In the genomic region with DNA sequence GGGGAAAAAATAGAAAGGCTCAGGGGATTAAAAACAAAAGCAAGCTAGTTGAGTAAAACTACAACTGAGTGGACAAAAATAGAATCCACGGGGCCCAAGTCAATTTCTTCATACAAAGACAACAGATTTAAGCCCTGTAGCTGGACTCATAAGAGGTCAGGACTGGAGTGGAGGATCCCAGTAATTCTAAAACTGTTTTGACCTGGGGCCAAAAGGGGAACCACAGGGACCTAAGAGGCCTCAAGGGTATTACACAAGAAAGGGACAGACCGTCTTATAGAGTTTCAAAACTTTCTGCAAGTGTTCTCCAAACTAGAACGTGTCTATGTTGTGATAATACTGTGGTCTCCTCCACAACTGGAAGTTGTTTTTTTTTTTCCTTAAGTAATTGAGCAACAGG, we compare ENCODE assay signal across 13 mouse cellular contexts. TPM values are rescaled to one million over a fixed set of nuclear protein-coding genes. Genes with fewer than 3 reads are reported as not detected.
DNase-seq lines count a peak whose midpoint lies in the region; TF ChIP-seq lines count a peak whose summit lies in the region.
"Had no signal": no experiment of that assay in that cellular context is flagged by ENCODE, and none has a peak within 500 bp of the region (broad histone marks: within the 10 kb centered on the region; RNA-seq: fewer than 3 reads in every experiment).

No protein-coding gene starts in this region.

- H3K27me3 ChIP-seq in heart, adult 2 months (ENCODE audit: control insufficient read depth, insufficient read depth, low read length) = no peaks in the 10 kb centered on the region
- no peaks in the 10 kb centered on the region for H3K27me3 ChIP-seq in heart, embryonic 10.5 days (ENCODE audit: insufficient read depth, poor library complexity, severe bottlenecking)
- H3K27me3 ChIP-seq: hindbrain, embryonic 12.5 days; kidney, embryonic 15.5 days; lung, embryonic 15.5 days had no signal

- H3K4me1 ChIP-seq in heart, adult 2 months (ENCODE audit: control insufficient read depth, insufficient read depth, low read length) = peaks cover 2% of the 10 kb centered on the region
- H3K4me1 ChIP-seq in heart, embryonic 10.5 days = no peaks in the 10 kb centered on the region
- H3K4me1 ChIP-seq: hindbrain, embryonic 12.5 days; kidney, embryonic 15.5 days; lung, embryonic 15.5 days had no signal

- no peak for TF ChIP-seq EP300 in heart, adult 2 months (IDR thresholded peaks at IDR 0.05; ENCODE audit: insufficient read depth, low read depth, low read length)

- no peak for TF ChIP-seq CTCF in heart, adult 2 months (IDR thresholded peaks at IDR 0.05)

- H3K36me3 ChIP-seq in heart, adult 2 months (ENCODE audit: control insufficient read depth, insufficient read depth, low read length) = no peaks in the 10 kb centered on the region
- H3K36me3 ChIP-seq in heart, embryonic 10.5 days = no peaks in the 10 kb centered on the region
- H3K36me3 ChIP-seq in macrophage (ENCODE audit: inconsistent target) = no peaks in the 10 kb centered on the region
- H3K36me3 ChIP-seq: hindbrain, embryonic 12.5 days; kidney, embryonic 15.5 days; lung, embryonic 15.5 days had no signal

- no peak overlapping the region for H3K9ac ChIP-seq in heart, adult 2 months (ENCODE audit: low read depth, low read length)
- H3K9ac ChIP-seq: hindbrain, embryonic 12.5 days; kidney, embryonic 15.5 days; lung, embryonic 15.5 days had no signal

- peak; percentile 42 to 53 for DNase-seq in heart, adult 2 months
- DNase-seq in heart, embryonic 10.5 days (ENCODE audit: low spot score) = no peak
- DNase-seq in adipocyte (ENCODE audit: low spot score) = peak; percentile 83
- DNase-seq in heart, adult 9 months (ENCODE audit: low spot score in 2 of 2) = peak; percentile 59 to 76
- DNase-seq in right cerebral cortex, postnatal 36 days (ENCODE audit: low spot score in 2 of 2) = no peak
- no peak for DNase-seq in left cerebral cortex, postnatal 14 days (ENCODE audit: low spot score in 2 of 2)
- DNase-seq: cerebellum, postnatal 25 days; spleen, adult 18-20 months; thymus, adult 18-20 months had no signal

- WGBS in heart, adult 2 months = 25% methylated on average over 3 of the region's 3 CpGs
- 64% methylated on average over 3 of the region's 3 CpGs for WGBS in heart, embryonic 10.5 days
- WGBS in macrophage (ENCODE audit: missing documents) = 2% methylated on average over 3 of the region's 3 CpGs

- TF ChIP-seq POLR2A in heart, adult 2 months (IDR thresholded peaks at IDR 0.05; ENCODE audit: insufficient read depth, low read depth, low read length) = no peak

- H3K4me3 ChIP-seq in heart, adult 2 months = no peak overlapping the region
- no peak overlapping the region for H3K4me3 ChIP-seq in heart, embryonic 10.5 days
- no peak overlapping the region for H3K4me3 ChIP-seq in macrophage (ENCODE audit: inconsistent target)
- H3K4me3 ChIP-seq: hindbrain, embryonic 12.5 days; kidney, embryonic 15.5 days; lung, embryonic 15.5 days had no signal

- intact Hi-C loops in heart, adult 2 months (cut with DNase I) = no loop called here
- intact Hi-C loops in left cerebral cortex, postnatal 14 days (cut with DNase I) = no loop called here

- H3K79me2 ChIP-seq in heart, adult 2 months (replicated peaks; ENCODE audit: control insufficient read depth, insufficient read depth, low read length) = no peaks in the 10 kb centered on the region
- no peaks in the 10 kb centered on the region for H3K79me2 ChIP-seq in macrophage (ENCODE audit: inconsistent target)

- H3K9me3 ChIP-seq in heart, embryonic 10.5 days = no peaks in the 10 kb centered on the region
- H3K9me3 ChIP-seq: hindbrain, embryonic 12.5 days; kidney, embryonic 15.5 days; lung, embryonic 15.5 days had no signal

- H3K27ac ChIP-seq in heart, adult 2 months = no peak overlapping the region
- no peak overlapping the region for H3K27ac ChIP-seq in heart, embryonic 10.5 days
- H3K27ac ChIP-seq in macrophage = 0 out of 2 replicates have a peak overlapping the region, but pooled peaks have one; percentile 17
- H3K27ac ChIP-seq: hindbrain, embryonic 12.5 days; kidney, embryonic 15.5 days; lung, embryonic 15.5 days had no signal

RNA-seq across cellular contexts. Expression of gene Cop1, which starts 45.4 kb away (rescaled TPM):
- total RNA-seq in heart, adult 2 months (2021) = 100 to 1,000 TPM; 148 to 149 TPM
- 38.9 and 85.4 TPM in 2 replicates for polyA plus RNA-seq in heart, adult 2 months (2012; rRNA removed)
- polyA plus RNA-seq in heart, embryonic 10.5 days (2016; fragmentation: Nextera tagmentation; extraction: Ambion mirVana) = 24.6 and 38.3 TPM in 2 replicates
- total RNA-seq in macrophage (2018; cell fraction: chromatin; rRNA removed) = 100 to 1,000 TPM; 278 to 811 (median 359) TPM
- 10 to 100 TPM; 51.6 to 91.6 (median 66.1) TPM for total RNA-seq in macrophage (2018; cell fraction: cytosol; rRNA removed)
- 100 to 1,000 TPM; 145 to 417 (median 202) TPM for total RNA-seq in macrophage (2018; cell fraction: nucleus; rRNA removed)
- polyA plus RNA-seq in macrophage (2018) = 55.3 to 135 TPM (median 58.5 TPM) in 3 replicates
- total RNA-seq in left cerebral cortex, postnatal 14 days (2021) = 100 to 1,000 TPM; 130 to 141 TPM

Comparison
In these comparisons a context has a peak if more than half of its experiments do, and no peak if none do; other contexts are left out.
1. DNase-seq: peak in heart, adult 2 months (2 of 2), adipocyte (single experiment) and heart, adult 9 months (2 of 2); none in heart, embryonic 10.5 days (single experiment), right cerebral cortex, postnatal 36 days (0 of 2) and left cerebral cortex, postnatal 14 days (0 of 2).